Mouse (Mus musculus): ENCODE results near the gene Rasgef1b.

- TF ChIP-seq CTCF (IDR thresholded peaks at IDR 0.05) (no peak), EP300 (IDR thresholded peaks at IDR 0.05) (no peak)
Measured at GRCm38 (mm10) chr5:99737937-99738727, 9.3 kb upstream of the Rasgef1b start.

Data from lung, postnatal 0 days (tissue).